Mouse (Mus musculus): ENCODE results near the gene Cxcr5. TPM values are rescaled to one million over a fixed set of nuclear protein-coding genes. Genes with fewer than 3 reads are reported as not detected.

The Cxcr5 gene
- polyA plus RNA-seq, 1 experiment from 2014 or later: 0.17 TPM

DNA sequence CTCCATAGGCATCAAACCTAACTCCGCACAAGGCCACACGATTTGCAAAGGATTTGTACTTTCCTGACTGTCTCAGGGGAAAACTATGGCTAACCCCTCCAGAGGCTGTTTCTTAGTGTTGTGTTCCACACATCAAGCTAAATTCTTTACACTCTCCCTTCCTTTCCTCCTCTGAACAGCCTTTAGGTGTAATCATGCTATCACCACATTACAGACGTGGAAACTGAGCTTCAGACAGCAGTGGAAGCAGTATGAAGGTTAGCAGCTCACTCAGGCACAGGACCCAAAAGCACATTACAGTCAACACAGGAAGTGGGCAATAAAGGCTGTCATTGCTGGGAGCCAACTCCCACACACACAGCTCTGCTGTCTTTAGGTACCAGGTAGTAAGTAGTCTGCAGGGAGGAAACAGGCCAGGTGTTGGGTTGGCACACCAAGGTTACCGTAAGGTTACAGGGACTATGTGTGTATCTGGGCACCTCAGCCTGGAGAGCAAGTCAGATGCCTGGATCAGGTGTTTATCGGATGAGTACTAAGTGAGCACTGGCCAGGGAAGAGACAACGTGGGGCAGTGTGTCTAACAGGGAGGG, 28.6 kb downstream of the Cxcr5 start:
- Histone ChIP-seq H3K36me3 (ENCODE audit: insufficient read depth, low read length) (no peaks in the 10 kb centered on the region), H3K27me3 (replicated peaks; ENCODE audit: insufficient read depth, low read length) (no peaks in the 10 kb centered on the region), H3K4me2 (replicated peaks; ENCODE audit: low read depth, low read length) (no peak overlapping the region), H3K4me3 (ENCODE audit: low read depth, low read length) (no peak overlapping the region), H3K9me3 (ENCODE audit: low read length) (no peaks in the 10 kb centered on the region), H3K4me1 (ENCODE audit: insufficient read depth, low read depth, low read length) (no peaks in the 10 kb centered on the region), H3K27ac (ENCODE audit: low read length) (no peak overlapping the region), H3K9ac (replicated peaks; ENCODE audit: low read depth) (no peak overlapping the region)
- ATAC-seq (no peak), DNase-seq (ENCODE audit: low spot score) (no peak)
- TF ChIP-seq CTCF (IDR thresholded peaks at IDR 0.05) (no peak), EP300 (IDR thresholded peaks at IDR 0.05) (no peak)
- WGBS: 78% methylated on average over 6 of the region's 6 CpGs

DNA sequence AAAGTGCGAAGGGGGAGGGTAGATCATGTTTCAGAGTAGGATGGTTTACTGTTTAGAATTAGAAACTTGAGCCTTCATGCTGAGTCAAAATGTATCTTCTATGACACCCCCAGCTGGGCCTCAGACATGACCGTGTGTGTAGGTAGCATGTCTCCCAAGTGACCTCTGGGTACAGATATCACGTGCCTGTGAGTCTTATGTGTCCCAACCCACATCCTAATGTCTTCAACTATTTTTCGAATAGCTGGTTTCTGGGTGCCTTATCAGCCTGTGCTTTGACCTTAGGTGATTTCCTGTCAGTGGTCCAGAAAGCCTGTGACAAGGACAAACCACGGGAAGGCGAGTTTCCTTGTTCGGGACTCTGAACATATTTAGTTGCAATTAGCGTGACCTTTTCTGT, 33.3 kb downstream of the Cxcr5 start:
- Histone ChIP-seq H3K27ac (ENCODE audit: low read length) (no peak overlapping the region), H3K4me3 (ENCODE audit: low read depth, low read length) (no peak overlapping the region), H3K27me3 (replicated peaks; ENCODE audit: insufficient read depth, low read length) (no peaks in the 10 kb centered on the region), H3K36me3 (ENCODE audit: insufficient read depth, low read length) (no peaks in the 10 kb centered on the region), H3K4me1 (ENCODE audit: insufficient read depth, low read depth, low read length) (no peaks in the 10 kb centered on the region), H3K9ac (replicated peaks; ENCODE audit: low read depth) (no peak overlapping the region), H3K9me3 (ENCODE audit: low read length) (no peaks in the 10 kb centered on the region), H3K4me2 (replicated peaks; ENCODE audit: low read depth, low read length) (no peak overlapping the region)
- DNase-seq (ENCODE audit: low spot score) (no peak), ATAC-seq (no peak)
- no peak for TF ChIP-seq EP300 (IDR thresholded peaks at IDR 0.05)
- TF ChIP-seq CTCF (IDR thresholded peaks at IDR 0.05): no peak
- WGBS: 48% methylated on average over 8 of the region's 8 CpGs

DNA sequence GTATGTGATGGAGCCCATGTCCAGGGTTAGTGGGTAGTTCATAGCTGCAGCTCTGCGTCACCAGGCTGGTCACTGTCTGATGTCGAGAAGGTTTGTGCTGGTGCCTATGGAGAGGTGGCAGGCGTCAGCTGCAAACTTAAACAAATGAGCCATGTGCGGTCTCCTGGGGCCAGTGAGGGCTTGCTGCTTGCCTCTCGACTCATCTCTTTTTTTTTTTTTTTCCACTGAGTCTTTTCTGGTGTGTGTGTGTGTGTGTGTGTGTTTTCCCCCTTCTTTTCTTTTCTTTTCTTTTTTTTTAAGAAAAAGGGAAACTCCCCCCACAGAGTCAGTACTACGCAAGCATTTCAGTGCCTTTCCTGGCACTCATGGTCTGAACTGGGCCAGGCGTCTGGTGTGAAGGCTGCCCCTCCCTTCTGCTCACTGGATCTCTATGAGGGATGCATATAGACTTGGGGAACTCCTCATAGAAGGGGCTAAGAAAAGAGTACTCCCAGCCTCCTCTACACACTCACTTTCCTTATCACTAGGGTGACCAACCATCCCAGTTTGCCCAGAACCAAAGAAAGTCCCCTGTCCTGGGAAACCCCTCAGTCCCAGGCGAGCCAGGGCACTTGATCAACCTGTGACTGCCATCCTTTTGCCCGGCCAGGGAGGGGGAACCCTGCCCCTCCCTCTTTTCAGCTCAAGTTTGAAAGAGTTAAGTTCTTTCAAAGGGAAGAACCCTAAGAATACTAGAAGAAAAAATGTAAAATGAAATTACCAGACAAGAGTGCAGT, 35.2 kb downstream of the Cxcr5 start:
- Histone ChIP-seq H3K9ac (replicated peaks; ENCODE audit: low read depth) (no peak overlapping the region), H3K27ac (ENCODE audit: low read length) (no peak overlapping the region), H3K4me1 (ENCODE audit: insufficient read depth, low read depth, low read length) (no peaks in the 10 kb centered on the region), H3K27me3 (replicated peaks; ENCODE audit: insufficient read depth, low read length) (no peaks in the 10 kb centered on the region), H3K4me2 (replicated peaks; ENCODE audit: low read depth, low read length) (no peak overlapping the region), H3K9me3 (ENCODE audit: low read length) (no peaks in the 10 kb centered on the region), H3K36me3 (ENCODE audit: insufficient read depth, low read length) (no peaks in the 10 kb centered on the region), H3K4me3 (ENCODE audit: low read depth, low read length) (no peak overlapping the region)
- no peak for TF ChIP-seq EP300 (IDR thresholded peaks at IDR 0.05)
- no peak for TF ChIP-seq CTCF (IDR thresholded peaks at IDR 0.05)
- no peak for DNase-seq (ENCODE audit: low spot score)
- 48% methylated on average over 9 of the region's 9 CpGs for WGBS
- no peak for ATAC-seq

DNA sequence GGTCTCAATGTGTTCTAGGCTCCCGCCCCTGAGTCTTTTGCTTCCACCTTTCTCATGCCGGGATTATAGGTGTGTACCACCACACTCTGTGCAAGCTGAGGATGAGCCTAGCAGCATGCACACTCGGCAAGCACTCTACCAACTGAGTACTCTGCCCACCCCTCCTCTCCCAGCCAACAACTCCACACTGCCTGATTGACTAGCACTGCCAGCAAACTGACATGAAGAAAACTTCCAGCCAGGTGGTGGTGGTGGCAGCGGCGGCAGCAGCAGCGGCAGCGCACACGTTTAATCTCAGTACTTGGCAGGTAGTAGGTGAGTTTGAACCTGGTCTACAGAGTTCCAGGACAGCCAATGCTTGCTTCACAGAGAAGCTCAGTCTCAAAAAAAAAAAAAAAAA, 36.1 kb downstream of the Cxcr5 start:
- Histone ChIP-seq H3K4me1 (ENCODE audit: insufficient read depth, low read depth, low read length) (no peaks in the 10 kb centered on the region), H3K36me3 (ENCODE audit: insufficient read depth, low read length) (no peaks in the 10 kb centered on the region), H3K4me2 (replicated peaks; ENCODE audit: low read depth, low read length) (no peak overlapping the region), H3K9me3 (ENCODE audit: low read length) (no peaks in the 10 kb centered on the region), H3K4me3 (ENCODE audit: low read depth, low read length) (no peak overlapping the region), H3K9ac (replicated peaks; ENCODE audit: low read depth) (no peak overlapping the region), H3K27me3 (replicated peaks; ENCODE audit: insufficient read depth, low read length) (no peaks in the 10 kb centered on the region), H3K27ac (ENCODE audit: low read length) (no peak overlapping the region)
- ATAC-seq (no peak), DNase-seq (ENCODE audit: low spot score) (no peak)
- 84% methylated on average over 8 of the region's 8 CpGs for WGBS
- TF ChIP-seq CTCF (IDR thresholded peaks at IDR 0.05) (no peak), EP300 (IDR thresholded peaks at IDR 0.05) (no peak)

DNA sequence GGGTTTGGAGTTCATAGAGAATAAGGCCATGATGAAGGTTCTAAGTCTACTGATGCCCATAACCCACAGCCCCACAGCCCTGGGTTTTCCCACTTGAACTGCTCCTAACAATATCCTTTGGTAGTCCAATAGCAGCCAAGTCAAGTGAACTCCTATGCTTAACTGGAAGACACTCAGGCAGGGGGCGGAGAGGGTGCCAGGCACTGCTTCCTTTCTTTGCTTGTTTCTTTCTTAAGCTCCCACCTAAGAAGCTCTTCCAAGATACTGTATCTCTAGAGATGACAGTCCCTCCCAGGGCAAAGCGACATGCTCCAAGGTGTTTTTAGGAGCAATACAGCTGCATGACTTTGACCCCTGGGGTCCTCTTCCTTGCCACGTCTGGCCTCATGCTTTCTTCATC, 36.7 kb downstream of the Cxcr5 start:
- Histone ChIP-seq H3K36me3 (ENCODE audit: insufficient read depth, low read length) (no peaks in the 10 kb centered on the region), H3K9me3 (ENCODE audit: low read length) (no peaks in the 10 kb centered on the region), H3K4me1 (ENCODE audit: insufficient read depth, low read depth, low read length) (no peaks in the 10 kb centered on the region), H3K9ac (replicated peaks; ENCODE audit: low read depth) (no peak overlapping the region), H3K27ac (ENCODE audit: low read length) (no peak overlapping the region), H3K4me2 (replicated peaks; ENCODE audit: low read depth, low read length) (no peak overlapping the region), H3K27me3 (replicated peaks; ENCODE audit: insufficient read depth, low read length) (no peaks in the 10 kb centered on the region), H3K4me3 (ENCODE audit: low read depth, low read length) (no peak overlapping the region)
- TF ChIP-seq EP300 (IDR thresholded peaks at IDR 0.05) (no peak), CTCF (IDR thresholded peaks at IDR 0.05) (no peak)
- no peak for ATAC-seq
- no peak for DNase-seq (ENCODE audit: low spot score)
- WGBS: 74% methylated on average over 3 of the region's 3 CpGs

DNA sequence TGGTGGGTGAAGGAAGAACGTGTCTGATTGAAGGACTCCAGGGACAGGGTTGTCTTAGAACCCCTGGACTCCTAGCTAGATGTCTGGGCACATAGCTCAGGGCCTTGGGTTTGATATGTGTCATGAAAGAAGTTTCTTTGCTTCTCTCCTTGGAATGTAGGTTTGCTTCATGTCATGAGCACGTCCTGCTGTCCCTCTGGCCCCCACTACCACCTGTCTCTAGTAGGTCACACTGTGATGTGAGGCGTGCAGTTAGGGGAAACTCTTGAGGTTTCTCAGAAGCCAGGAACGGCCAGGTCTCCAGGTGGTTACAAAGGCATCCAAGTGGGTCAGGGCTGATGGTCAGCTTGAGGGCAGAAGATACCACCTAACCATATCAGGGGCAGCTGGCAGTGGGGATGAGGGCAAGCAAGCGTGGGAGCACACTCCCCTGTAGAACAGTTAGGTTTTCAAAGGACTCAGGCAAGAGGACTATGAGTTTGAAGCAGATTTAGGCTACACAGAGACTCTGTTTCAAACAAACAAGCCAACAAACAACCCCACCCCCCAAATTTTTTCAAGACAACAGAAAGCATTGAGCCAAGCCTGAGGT, 37.3 kb downstream of the Cxcr5 start:
- Histone ChIP-seq H3K36me3 (ENCODE audit: insufficient read depth, low read length) (no peaks in the 10 kb centered on the region), H3K4me2 (replicated peaks; ENCODE audit: low read depth, low read length) (no peak overlapping the region), H3K27me3 (replicated peaks; ENCODE audit: insufficient read depth, low read length) (no peaks in the 10 kb centered on the region), H3K4me3 (ENCODE audit: low read depth, low read length) (no peak overlapping the region), H3K4me1 (ENCODE audit: insufficient read depth, low read depth, low read length) (no peaks in the 10 kb centered on the region), H3K9ac (replicated peaks; ENCODE audit: low read depth) (no peak overlapping the region), H3K27ac (ENCODE audit: low read length) (no peak overlapping the region), H3K9me3 (ENCODE audit: low read length) (no peaks in the 10 kb centered on the region)
- ATAC-seq (no peak), DNase-seq (ENCODE audit: low spot score) (no peak)
- TF ChIP-seq EP300 (IDR thresholded peaks at IDR 0.05) (no peak), CTCF (IDR thresholded peaks at IDR 0.05) (no peak)
- 69% methylated on average over 5 of the region's 5 CpGs for WGBS

Data from lung, postnatal 0 days (tissue).